Mouse (Mus musculus) adrenal gland, postnatal 10 days (tissue): ENCODE measurements around the gene Dner. TPM values are rescaled to one million over a fixed set of nuclear protein-coding genes. Genes with fewer than 3 reads are reported as not detected.

Source experiments
- microRNA-seq: library from miRNA; unstranded; fragments of <30 nt; microRNA quantifications from one replicate; pipeline ENCODE4 v1.2.0, GENCODE M21; 2021
- total RNA-seq, 2 experiments: library from RNA; stranded (reverse); gene quantifications; 2 replicates each; pipeline ENCODE4 v1.2.3; 2021

Gene Dner
- total RNA-seq, 2 experiments from 2014 or later: 2.7 to 5.7 TPM

Small RNAs within 50 kb of the gene (microRNA-seq; reads per million reads assigned to microRNA genes)
- 12.5 reads per million, percentile 22 among the genes with 10 or more reads in this experiment for gene Mir5126

Other genes with a start within 250 kb of the Dner start
- 1 to 10 TPM; 6.8 to 9.7 TPM for gene Fbxo36, start 143.6 kb upstream of the Dner start, total RNA-seq
- 100 to 1,000 TPM; 195 to 219 TPM for gene Trip12, start 144.3 kb upstream of the Dner start, total RNA-seq
- gene Slc16a14, start 238.9 kb upstream of the Dner start, total RNA-seq: 1 to 10 TPM in 1 of 2 experiments, under 1 TPM in 1; 0.66 to 1.4 TPM